Mouse (Mus musculus): ENCODE measurements around the gene Ss18l1.
A peak's percentile ranks its signal among the peaks of the same experiment; 100 is the strongest.

The Ss18l1 gene

GRCm38 (mm10) chr2:180042256-180042857, at the start of gene Ss18l1, which contains the start of gene Psma7:
Gene Ss18l1, plus strand, starts transcription at chr2:180042509.
Gene Psma7, minus strand, starts transcription at chr2:180042433.
- DNase-seq (ENCODE audit: low spot score) = peak; percentile 86

- no peak for DNase-seq (ENCODE audit: low spot score)
Measured at GRCm38 (mm10) chr2:179993071-179993470, 49.2 kb upstream of the Ss18l1 start.

- no peak for DNase-seq (ENCODE audit: low spot score)
Measured at GRCm38 (mm10) chr2:179998431-179998830, 43.9 kb upstream of the Ss18l1 start.

GRCm38 (mm10) chr2:180001635-180002034, 40.7 kb upstream of the Ss18l1 start:
- no peak for DNase-seq (ENCODE audit: low spot score)

GRCm38 (mm10) chr2:180005656-180006351, 36.5 kb upstream of the Ss18l1 start:
- no peak for DNase-seq (ENCODE audit: low spot score)

GRCm38 (mm10) chr2:180006352-180007017, 35.8 kb upstream of the Ss18l1 start:
- DNase-seq (ENCODE audit: low spot score) = no peak

GRCm38 (mm10) chr2:180010686-180011085, 31.6 kb upstream of the Ss18l1 start:
- no peak for DNase-seq (ENCODE audit: low spot score)

GRCm38 (mm10) chr2:180011370-180011769, 30.9 kb upstream of the Ss18l1 start:
- no peak for DNase-seq (ENCODE audit: low spot score)

GRCm38 (mm10) chr2:180013686-180014085, 28.6 kb upstream of the Ss18l1 start:
- no peak for DNase-seq (ENCODE audit: low spot score)

GRCm38 (mm10) chr2:180017632-180018031, 24.7 kb upstream of the Ss18l1 start:
- DNase-seq (ENCODE audit: low spot score) = no peak

- DNase-seq (ENCODE audit: low spot score) = no peak
Measured at GRCm38 (mm10) chr2:180018573-180018972, 23.7 kb upstream of the Ss18l1 start.

GRCm38 (mm10) chr2:180020091-180020661, 22.1 kb upstream of the Ss18l1 start:
- DNase-seq (ENCODE audit: low spot score) = no peak

GRCm38 (mm10) chr2:180020919-180021318, 21.4 kb upstream of the Ss18l1 start:
- no peak for DNase-seq (ENCODE audit: low spot score)

- no peak for DNase-seq (ENCODE audit: low spot score)
Measured at GRCm38 (mm10) chr2:180022751-180023150, 19.6 kb upstream of the Ss18l1 start.

- peak; percentile 100 for DNase-seq (ENCODE audit: low spot score)
Measured at GRCm38 (mm10) chr2:180024401-180025098, 17.8 kb upstream of the Ss18l1 start, which contains the start of gene Lsm14b. Gene Lsm14b, plus strand, starts transcription at chr2:180024987.

- DNase-seq (ENCODE audit: low spot score) = peak; percentile 41
Measured at GRCm38 (mm10) chr2:180025135-180025860, 17.0 kb upstream of the Ss18l1 start.

- DNase-seq (ENCODE audit: low spot score) = no peak
Measured at GRCm38 (mm10) chr2:180025861-180026200, 16.5 kb upstream of the Ss18l1 start.

- DNase-seq (ENCODE audit: low spot score) = no peak
Measured at GRCm38 (mm10) chr2:180027768-180028167, 14.5 kb upstream of the Ss18l1 start.

GRCm38 (mm10) chr2:180031270-180031669, 11.0 kb upstream of the Ss18l1 start:
- DNase-seq (ENCODE audit: low spot score) = no peak

GRCm38 (mm10) chr2:180032925-180033324, 9.4 kb upstream of the Ss18l1 start:
- DNase-seq (ENCODE audit: low spot score) = no peak

GRCm38 (mm10) chr2:180033956-180034355, 8.4 kb upstream of the Ss18l1 start:
- DNase-seq (ENCODE audit: low spot score) = no peak
